Mouse (Mus musculus): ENCODE data around the gene Retsat.

The Retsat gene

DNA sequence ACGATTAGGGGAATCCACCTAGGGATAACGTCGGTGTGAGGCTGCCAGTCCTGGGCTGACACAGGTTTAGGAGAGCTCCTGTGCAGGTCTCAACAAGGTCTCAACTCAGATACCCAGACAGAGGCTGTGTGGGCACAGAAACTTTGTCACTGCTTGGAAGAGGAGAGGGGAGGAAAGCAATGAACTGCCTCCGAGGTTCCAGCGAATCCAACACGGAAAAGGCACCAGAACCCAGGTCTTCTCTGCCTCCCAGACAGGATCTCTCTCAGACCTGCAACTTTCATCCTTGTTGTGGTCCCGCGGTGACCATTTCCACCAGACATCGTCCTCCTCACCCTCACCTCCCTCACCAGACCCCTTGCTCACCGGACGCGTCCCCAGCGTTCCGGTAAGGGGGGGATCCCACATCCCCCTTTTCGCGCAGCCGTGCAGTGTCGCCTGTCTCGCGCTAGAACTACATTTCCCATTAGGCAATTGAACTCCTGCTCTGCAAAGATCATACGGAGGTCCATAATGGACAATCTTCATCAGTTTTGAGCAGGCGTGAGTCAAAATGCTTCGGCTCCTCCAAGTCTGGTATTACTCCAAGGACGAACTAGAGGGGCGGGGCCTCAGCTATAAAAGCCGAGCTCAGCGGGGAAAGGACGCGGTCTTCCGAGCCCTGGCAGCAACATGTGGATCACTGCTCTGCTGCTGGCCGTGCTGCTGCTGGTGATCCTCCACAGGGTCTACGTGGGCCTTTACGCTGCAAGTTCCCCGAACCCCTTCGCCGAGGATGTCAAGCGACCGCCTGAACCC, at the start of gene Retsat, which contains the start of gene Elmod3:
Gene Retsat (plus strand): TSS at position 520 of the 798 bp plus-strand sequence.
Gene Elmod3 (minus strand): TSS at position 458 of the 798 bp plus-strand sequence.
- peak; percentile 73 for DNase-seq

DNA sequence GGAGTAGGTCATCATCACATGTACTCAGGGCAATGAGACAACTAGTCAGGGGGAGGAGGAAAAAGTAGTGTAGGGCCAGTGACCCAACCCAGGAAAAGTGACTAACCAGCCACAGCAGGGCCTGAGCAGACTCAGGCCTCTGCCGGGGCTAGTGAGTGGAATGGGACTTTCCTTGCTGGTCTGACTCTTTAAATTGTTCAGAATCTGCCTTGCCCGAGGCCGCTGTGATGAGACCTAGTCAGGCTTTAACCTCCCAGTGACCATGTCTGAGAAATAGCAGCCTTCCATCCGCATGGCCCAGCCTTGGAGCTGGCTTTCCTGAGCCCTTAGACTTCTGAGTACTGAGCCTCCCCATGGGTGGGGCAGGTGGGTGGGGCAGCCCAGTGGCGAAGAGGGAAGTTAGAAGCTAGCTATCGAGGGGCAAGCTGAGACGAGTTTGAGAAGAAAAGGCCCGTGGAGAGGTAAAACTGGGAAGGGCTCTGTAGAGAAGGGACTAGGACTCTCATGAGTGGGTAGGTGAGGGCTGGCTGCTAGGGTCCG, 49.2 kb upstream of the Retsat start:
- DNase-seq: no peak

DNA sequence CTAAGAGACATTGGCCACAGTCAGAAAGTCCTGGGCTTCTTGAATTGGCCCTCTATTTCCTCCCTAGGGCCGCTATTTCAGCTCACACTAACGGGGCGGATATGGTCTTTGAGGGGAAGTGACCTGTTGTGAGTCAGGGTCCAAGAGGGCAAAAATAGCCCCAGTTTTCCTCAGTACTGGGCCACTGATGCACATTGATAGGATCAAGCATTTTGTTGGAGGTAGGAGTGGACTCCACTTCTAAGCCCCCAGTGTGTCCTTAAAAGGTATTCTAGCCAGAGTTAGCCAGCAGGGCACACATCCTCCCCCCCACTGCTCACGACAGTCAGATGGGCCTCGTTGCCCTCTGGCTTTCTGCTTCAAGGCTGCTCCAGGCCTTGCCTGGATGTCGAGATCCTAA, 48.2 kb upstream of the Retsat start:
- no peak for DNase-seq

DNA sequence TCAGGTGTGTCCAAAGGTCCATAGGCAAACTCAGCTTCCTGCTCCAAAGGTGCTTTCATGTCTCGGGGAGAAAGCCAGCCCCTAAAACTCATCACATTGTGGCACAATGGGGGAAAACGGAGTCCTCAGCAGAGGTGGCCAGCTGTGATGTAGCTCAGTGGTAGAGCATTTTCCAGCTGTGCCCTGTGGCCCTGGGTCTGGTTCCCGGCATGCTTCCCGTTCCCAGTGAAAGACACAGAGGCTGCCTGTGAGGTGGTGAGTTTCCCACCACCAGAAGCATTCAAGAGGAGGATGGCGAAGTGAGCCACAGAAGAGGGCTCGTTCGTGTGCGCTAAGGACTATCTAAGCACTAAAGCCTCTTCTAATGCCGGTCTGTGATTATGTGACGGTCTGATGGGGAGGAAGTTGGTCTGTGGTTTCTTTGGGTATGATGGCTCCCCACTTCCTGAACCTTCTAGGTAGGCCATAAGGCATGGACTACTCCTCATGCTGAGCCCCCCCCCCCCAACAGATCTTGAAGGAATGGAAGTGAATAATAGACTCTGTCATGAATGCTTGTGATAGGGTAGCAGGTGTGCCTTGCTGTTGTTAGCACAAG, 47.7 kb upstream of the Retsat start:
- no peak for DNase-seq

DNA sequence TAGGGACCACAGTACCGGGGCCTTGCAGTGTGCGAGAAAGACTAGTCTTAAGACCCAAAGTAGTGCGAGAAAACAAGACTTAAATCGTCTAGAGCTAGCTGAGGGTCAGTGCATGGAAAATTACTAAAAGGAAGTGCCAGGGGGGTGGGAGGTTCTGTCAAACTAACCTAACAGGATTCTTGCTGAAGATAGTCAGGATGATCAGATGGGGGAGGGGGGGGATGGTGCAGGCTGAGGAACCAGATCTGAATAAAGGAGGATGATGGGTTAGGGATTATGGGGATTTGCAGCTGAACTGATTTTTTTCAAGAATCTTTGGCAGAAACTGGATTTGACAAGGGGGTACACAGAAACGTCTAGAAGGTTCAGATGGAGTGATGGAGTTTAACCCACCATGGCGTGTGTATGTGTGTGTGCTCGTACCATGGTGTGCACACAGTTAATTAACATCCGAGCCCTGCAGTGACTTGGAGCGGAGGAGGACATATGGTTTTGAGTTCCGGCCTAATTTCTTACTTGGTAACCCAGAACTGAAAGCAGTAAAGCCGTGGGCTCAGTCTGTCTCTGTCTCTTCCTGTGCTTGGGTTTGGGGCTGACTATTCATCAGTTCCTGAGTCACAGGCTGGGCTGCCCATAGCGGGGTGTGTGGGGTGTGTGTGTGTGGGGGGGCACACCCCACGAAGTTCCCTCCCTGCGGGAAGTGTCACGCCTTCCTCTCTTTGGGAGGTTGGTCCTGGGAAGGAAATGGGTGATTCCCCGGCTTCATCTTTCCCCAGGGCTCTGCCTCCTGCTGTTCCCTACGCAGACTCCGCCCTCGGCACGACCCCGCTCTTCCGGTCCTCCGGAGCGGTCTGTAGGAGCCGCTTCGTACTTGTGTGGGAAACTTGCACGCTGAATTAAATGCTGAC, 45.9 kb upstream of the Retsat start:
- peak; percentile 41 for DNase-seq

DNA sequence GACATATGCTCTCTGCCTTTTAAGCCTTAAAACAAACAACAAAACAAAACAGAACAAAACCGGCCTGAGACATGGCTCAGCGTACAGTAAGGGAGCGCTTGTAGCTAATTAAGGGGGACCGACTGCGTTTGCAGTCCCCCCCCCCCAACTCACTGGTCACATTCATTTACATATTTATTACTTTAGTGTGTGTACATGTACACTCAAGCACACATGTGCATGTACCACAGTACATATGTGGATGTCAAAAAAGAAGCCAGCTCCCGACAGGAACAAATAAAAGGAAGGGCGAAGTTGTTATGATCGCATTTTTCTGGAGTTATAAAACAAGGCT, 45.2 kb upstream of the Retsat start:
- DNase-seq: no peak

DNA sequence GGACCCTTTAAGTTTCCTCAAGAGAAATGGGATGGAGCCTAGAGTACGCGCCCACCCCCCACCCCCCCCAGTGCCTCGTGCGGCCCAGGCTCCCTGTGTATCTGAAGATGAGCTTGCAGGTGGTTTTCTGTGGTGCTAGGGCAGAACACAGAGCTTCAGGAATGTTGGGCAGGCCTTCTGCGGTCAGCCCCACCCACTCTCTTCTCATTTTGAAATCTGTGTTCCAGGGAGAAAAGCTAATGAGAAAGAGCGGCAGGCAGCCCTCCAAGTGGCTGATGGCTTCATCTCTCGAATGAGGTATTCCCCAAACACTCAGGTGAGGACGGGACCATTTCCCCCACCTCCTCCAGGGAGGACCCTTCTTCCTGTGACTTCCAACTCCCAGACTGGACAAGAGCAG, 37.5 kb upstream of the Retsat start:
- DNase-seq: no peak

DNA sequence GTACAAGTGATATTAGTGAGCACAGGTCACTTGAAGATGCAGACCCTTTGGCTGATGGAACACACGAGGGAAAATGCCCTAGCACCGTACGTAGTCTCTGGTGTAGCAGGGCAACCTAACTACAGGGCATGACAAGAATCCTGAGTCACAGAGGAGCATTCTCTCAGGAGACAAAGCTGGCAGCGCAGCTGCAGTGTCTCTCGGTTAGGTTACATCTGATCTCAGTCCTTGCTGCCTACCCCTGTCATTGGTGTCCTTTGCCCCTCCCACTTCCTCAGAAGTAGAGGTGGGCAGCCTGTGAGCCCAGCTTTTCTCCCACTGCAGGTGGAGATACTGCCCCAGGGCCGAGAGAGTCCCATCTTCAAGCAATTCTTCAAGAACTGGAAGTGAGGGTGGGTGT, 35.8 kb upstream of the Retsat start:
- DNase-seq: no peak

DNA sequence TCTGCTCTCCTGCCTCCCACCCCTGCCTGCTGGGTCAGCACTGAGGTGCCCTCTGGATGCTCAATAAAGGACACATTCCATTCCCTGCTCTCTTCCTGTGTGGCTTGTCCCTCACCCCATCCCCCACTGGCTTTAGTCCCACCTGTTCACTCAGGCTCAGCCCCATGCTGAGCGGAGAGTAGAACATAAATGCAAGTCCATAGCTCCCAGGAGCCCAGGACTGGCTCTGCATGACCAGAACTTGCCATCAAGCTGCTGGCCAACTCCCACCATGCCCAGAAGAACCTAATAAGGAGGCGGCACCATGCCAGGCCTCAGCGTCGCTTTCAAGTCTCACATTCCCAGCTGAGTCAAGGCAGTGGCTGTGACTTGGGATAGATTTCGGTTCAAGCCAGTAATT, 35.4 kb upstream of the Retsat start:
- DNase-seq: no peak

DNA sequence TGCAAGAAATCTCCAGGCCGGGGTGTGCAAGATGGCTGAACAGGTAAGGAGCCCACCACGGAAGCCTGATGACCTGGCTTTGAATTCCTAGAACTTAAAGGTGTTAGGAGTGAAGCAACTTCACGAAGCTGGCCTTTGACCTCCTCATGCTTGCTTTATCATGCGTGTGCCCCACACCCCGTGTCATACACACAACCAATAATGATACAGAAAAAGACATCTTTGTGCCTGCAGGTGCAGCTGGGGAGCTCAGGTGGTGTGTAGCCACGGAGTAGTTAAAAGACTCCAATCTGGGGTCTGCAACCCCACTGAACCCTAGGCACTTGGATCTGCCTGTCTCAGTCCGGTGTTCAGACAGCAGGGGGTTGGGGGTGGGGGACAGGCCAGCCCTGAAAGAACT, 32.8 kb upstream of the Retsat start:
- DNase-seq: no peak

DNA sequence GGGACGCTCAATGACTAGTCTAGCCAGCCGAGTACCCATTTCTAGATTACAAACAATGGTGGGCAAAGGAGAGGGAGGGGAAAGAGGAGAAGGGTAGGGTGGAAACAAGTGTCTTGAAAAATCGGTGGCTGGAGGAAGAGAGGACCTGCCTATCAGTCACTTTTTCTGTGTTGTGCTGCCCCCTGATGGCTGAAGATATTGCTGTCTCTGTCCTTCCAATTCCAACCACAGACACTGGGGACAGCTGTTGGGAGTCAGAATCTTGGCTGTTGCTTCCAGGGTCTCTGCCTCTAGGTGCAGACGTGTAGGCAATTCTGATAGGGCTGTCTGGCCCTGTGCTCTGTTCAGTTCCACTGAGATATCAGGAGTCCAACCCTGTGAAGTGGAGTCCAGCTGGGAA, 32.2 kb upstream of the Retsat start:
- peak; percentile 90 for DNase-seq

DNA sequence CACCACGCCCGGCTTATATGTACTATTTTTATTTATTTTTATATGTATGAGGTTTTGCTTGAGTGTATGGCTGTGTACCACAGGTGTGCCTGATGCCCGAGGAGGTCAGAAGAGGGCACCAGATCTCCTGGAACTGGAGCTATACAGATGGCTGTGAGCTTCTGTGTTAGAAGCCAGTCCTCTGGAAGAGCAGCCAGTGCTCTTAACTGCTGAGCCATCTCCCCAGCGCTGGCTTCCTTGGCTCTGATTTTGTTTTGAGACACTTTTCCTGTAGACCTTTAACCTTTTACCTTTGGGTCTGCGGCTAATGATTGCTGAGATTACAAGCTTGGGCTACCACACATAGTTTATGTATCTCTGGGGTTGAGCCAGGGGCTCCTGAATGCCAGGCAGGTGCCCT, 30.8 kb upstream of the Retsat start:
- DNase-seq: no peak

DNA sequence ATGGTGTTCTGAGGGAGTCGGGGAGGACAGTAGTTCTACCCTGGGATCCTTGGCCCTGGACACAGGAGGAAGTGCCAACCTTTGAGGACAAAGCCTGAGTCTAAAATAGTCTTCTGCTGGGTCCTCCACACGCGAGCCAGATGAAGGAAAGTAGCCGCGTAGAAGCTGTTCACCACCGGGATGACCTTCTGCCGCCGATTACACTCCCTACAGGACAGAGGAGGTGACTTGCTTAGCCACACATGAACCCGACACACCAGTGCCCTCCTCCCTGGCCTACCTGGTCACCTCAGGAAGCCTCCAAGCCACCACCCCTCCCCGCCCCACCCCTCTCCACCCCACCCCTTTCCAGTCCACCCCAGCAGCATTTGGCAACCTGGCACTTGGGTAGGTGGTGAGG, 29.5 kb upstream of the Retsat start:
- no peak for DNase-seq

DNA sequence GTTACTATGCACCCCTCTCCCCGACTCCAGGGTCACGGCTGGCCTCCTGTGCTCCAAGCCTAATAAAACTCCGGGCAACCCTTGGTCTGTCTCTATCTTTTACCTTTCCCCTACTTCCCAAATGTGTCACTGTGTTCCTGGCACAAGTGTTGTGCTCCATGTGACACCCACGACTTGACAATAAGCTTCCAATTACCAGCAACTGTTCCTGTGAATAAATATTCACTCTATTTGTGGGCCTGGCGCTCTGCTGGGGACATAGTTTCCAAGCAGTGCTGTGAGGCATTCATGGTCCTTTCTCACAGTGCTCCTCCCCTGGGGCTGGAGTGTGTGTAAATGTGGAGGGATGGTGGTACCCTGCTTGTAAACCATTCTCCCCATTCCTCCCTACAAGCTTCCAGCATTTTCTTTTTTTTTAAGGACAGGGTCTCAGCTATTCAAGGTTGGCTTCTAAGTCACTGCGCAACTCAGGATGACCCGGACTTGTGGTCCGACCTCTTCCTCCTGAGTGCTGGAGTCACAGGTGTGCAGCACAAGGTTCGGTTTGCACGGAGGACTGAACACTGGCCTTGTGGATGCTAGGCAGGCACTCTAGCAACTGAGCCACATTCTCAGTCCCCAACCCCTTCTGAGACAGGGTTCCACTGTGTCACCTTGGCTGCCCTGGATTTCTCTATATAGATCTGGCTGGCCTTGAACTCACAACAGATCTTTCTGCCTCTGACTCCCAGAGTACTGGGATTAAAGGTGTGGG, 27.5 kb upstream of the Retsat start:
- no peak for DNase-seq

DNA sequence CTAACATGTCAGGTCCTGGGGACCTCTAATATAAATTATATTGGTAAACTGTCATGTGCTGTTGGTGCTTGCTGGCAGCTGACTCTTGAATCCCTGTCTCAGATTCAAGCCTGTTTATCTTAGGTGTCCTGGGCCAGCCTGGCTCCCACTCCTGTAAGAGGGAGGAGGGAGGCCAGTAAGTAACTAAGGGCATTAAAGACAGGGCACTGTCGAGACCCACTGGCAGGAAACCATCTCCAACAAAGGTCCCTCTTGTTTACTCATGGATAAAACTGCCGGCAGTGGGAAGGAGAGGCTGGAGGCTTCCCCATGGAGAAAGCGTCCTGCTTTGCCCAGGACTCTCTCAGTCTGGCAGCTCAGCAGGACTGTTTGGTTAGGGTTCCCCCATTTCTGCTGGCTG, 26.4 kb upstream of the Retsat start:
- DNase-seq: no peak

DNA sequence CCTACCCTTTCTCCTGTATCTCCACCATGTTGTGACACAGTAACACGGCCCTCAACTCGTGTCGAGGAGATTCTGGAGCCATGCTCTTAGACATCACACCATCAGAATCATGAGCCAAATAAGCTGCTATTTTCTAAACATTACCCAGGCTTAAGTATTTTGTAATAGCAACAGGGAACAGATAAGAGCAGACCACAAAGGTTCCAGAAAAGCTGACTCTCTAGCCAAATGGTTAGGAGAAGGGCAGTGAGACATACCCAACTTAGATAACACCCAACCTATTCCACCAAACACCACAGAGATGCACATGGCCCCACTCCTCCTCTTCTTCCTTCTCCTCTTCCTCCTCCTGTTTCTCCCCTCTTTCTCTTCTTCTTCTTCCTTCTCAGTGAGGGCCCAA, 22.2 kb upstream of the Retsat start:
- DNase-seq: no peak

DNA sequence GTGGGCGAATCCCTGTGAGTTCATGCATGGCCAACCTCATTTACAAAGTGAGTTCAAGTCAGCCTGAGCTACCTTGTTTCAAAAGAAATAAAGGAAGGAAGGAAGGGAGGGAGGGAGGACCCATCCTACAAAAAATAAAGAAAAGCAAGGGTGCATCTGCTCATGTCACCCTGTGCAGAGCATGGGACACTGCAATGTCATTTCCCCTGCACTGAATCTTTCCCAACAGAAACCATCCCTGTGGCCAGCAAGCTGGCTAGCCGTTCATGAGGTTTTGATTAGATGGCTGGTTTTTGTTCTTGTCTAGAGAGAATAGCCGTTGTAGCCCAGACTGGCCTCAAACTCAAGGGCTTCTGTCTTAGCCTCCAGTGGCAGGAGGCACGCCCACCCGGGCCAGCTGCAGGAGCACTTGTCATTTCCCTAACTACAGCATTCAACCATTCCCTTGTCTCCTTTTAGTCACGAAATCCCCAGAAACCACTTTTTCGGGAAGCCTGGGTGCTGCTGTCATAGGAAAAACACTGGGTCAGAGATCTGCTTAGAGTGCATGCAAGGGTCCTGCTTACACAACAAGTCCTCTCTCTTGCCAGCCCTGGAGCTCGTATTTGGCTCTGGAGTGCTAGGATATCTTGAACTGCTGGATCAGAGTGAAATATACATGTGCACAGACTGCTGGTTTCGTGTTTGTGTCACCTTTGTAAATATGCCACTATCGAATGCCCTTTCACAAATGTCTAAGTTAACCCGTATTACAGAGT, 16.5 kb upstream of the Retsat start:
- no peak for DNase-seq

DNA sequence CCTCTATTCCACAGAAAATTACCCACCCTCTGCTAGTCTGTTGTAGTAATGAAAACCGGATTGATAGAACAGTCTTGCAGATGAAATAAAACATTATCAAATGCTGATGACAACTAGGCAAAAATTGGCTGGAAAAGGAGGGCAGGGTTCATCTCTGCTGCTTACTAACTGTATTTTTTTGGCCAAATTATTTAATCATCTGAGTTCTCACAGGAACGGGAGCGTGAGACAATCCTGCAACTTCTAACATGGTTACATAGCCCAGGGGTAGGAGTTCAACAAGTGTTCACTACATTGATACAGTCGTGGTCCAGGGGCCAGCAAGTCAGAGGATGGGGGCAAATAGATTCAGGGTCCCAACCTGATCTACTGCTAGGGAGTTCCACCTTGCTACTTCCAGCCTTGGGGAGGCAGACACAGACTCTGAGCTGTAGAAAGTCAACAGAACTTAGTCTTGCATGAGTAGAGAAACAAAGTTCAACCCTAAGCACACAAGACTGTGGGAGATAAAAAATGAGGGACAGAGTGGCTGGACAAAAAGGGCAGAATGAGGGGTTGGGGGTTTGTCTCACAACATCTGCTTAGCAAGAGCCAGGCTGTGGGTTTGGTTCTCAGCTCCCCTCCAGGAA, 14.9 kb upstream of the Retsat start:
- DNase-seq: no peak

DNA sequence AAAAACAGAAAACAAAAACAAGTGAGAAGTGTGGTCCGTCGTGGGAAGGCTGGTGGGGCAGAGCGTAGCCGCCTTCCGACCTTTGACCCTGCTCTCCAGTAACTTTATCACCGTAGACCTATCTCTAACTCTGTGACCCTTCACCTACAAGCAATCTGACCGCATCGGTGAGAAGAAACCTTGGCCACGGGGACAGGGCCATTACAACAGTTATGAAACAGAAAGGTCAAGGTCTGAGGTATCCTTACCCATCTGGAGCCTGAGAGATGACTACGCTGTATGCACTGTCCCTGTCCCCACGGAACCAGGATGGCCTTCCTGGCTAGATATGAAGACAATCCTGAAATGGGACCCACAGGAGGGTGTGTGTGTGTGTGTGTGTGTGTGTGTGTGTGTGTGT, 14.1 kb upstream of the Retsat start:
- no peak for DNase-seq

DNA sequence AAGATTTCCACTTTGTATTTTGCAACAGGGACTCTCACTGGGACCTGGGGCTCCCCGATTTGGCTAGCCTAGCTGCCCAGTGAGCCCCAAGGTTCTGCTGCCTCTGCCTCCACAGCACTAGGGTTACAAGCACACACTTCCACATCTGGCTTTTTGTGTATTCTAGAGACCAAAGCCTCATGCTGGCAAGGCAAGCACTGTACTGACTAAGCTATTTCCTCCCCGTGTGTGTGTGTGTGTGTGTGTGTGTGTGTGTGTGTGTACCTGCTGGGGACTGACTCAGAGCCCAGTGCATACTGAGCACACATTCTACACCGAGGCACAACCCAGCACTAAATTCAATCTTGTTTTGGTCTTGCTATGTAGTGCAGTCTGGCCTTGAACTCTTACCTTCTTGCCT, 11.6 kb upstream of the Retsat start:
- DNase-seq: no peak

DNA sequence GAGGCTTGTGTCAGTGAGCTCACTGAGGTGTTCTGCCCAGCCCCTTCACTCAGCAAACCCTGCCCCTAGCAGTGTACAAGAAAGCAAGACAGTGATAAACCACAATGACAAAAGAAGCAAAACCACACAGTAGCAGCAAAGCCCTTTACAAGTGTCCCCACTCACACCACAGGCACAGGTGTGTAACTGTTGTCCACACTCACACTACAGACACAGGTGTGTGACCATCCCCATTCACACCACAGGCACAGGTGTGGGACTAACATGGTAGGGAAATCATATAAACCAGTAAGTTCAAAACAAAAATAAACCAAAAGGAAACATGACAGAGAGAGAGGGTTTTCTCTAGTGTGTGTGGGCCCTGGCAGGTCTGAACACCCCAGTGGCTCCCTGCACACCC, 10.0 kb upstream of the Retsat start:
- DNase-seq: no peak

DNA sequence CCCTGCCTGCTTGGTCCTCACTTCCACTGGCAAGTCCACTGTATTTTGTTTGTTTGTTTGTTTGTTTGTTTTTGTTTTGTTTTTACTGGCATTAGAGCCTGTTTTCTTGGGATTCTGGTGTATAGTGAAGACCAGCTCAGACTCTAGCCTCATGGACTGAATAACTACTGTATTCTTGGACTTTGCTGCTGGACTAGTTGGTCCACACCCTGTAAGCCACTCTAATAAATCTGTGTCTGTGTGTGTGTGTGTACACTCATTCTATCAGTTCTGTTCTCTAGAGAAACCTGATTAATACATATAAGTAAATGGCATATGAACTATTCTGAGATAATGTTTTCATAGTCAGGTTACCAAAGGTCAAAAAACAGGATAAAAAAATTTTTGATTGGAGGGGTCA, 8.2 kb upstream of the Retsat start:
- no peak for DNase-seq

Data from right cerebral cortex, postnatal 4 days (tissue).